Mouse (Mus musculus) limb, embryonic 14.5 days (tissue): ENCODE data around the gene Sema3f. TPM values are rescaled to one million over a fixed set of nuclear protein-coding genes. Genes with fewer than 3 reads are reported as not detected.

Source experiments
- ATAC-seq: fragments of 200-750 bp; cut with Nextera tagmentation; 2 replicates; pipeline ENCODE4 v1.8.0; 2017; ENCODE audit warnings: low read depth, moderate number of reproducible peaks, moderate TSS enrichment; ENCODE audit not compliant: low FRiP score
- DNase-seq: peaks from one replicate; pipeline ENCODE4 v3.0.0-alpha.2; 2015; ENCODE audit warnings: low spot score
- H3K27ac ChIP-seq: fragments of 300-500 bp; sonication (generic); replicated peaks from 2 replicates; pipeline ENCODE4 v1.5.1; 2014; ENCODE audit warnings: low read depth, mild to moderate bottlenecking, low read length, moderate library complexity, mixed read lengths
- H3K27me3 ChIP-seq: fragments of 300-500 bp; sonication (generic); 2 replicates; pipeline ENCODE4 v1.6.1; 2014; ENCODE audit warnings: low read length, mixed read lengths; ENCODE audit not compliant: control insufficient read depth, insufficient read depth
- H3K36me3 ChIP-seq: fragments of 300-500 bp; sonication (generic); 2 replicates; pipeline ENCODE4 v1.6.1; 2014; ENCODE audit warnings: mild to moderate bottlenecking, low read length, moderate library complexity, mixed read lengths; ENCODE audit not compliant: control insufficient read depth, insufficient read depth
- H3K4me1 ChIP-seq: fragments of 300-500 bp; sonication (generic); 2 replicates; pipeline ENCODE4 v1.6.1; 2014; ENCODE audit warnings: antibody characterized with exemption, low read length, mixed read lengths; ENCODE audit not compliant: control insufficient read depth, insufficient read depth
- H3K4me2 ChIP-seq: fragments of 300-500 bp; sonication (generic); replicated peaks from 2 replicates; pipeline ENCODE4 v1.6.1; 2014; ENCODE audit warnings: low read depth, mild to moderate bottlenecking, low read length, moderate library complexity; ENCODE audit not compliant: severe bottlenecking
- H3K4me3 ChIP-seq: fragments of 300-500 bp; sonication (generic); replicated peaks from 2 replicates; pipeline ENCODE4 v1.5.1; 2014; ENCODE audit warnings: low read length
- H3K9ac ChIP-seq: fragments of 300-500 bp; sonication (generic); 2 replicates; pipeline ENCODE4 v1.6.1; 2014; ENCODE audit warnings: mild to moderate bottlenecking, low read depth, low read length, moderate library complexity; ENCODE audit not compliant: severe bottlenecking
- H3K9me3 ChIP-seq: fragments of 300-500 bp; sonication (generic); 2 replicates; pipeline ENCODE4 v1.6.1; 2016; ENCODE audit warnings: low read length; ENCODE audit not compliant: control insufficient read depth
- POLR2A ChIP-seq: fragments of 200-500 bp; IDR thresholded peaks from 2 replicates; pipeline ENCODE4 v1.8.0; 2012; ENCODE audit warnings: inconsistent platforms, mild to moderate bottlenecking, moderate library complexity, borderline replicate concordance; ENCODE audit not compliant: insufficient read depth, insufficient read length; ENCODE audit errors: extremely low read depth
- WGBS: fragments of 180-500 bp; shearing (Covaris S2); extraction: QIAGEN DNeasy Blood & Tissue Kit; methylation state at CpG from one replicate; pipeline ENCODE4 v1.1.7; 2014; 5-methylcytosine and 5-hydroxymethylcytosine counted together
- polyA plus RNA-seq, 2 experiments: library from polyadenylated mRNA; depleted of rRNA in 1 of 2; stranded (reverse) in 1 of 2; unstranded in 1 of 2; fragments of >200 nt; fragmentation: Nextera tagmentation in 1 of 2; extraction: Ambion mirVana in 1 of 2; gene quantifications; 2 replicates each; pipeline versions ENCODE4 v1.2.1 to v1.2.3; 2012 to 2014

Gene Sema3f
- polyA plus RNA-seq, 2 experiments: 48.8 to 228 TPM

GRCm38 (mm10) chr9:107677091-107677784, 33.0 kb downstream of the Sema3f start:
- H3K27me3 ChIP-seq: peaks cover 28% of the 10 kb centered on the region
- whole genome bisulfite sequencing: 21% methylated on average over 17 of the region's 17 CpGs
- DNase-seq (no peak), ATAC-seq (no peak)
- no peaks in the 10 kb centered on the region for H3K9me3 ChIP-seq
- H3K4me2 ChIP-seq: no peak overlapping the region
- TF ChIP-seq POLR2A: no peak
- H3K36me3 ChIP-seq: peaks cover 9% of the 10 kb centered on the region
- no peak overlapping the region for H3K9ac ChIP-seq
- no peak overlapping the region; the same call in 1 of the 2 replicates for H3K4me3 ChIP-seq
- H3K4me1 ChIP-seq: peaks cover 4% of the 10 kb centered on the region; the same call in 1 of the 2 replicates
- no peak overlapping the region for H3K27ac ChIP-seq

- DNase-seq: no peak
- peak; percentile 13; the same call in 1 of the 2 replicates for ATAC-seq
- WGBS: 2% methylated on average over 25 of the region's 25 CpGs
- TF ChIP-seq POLR2A: no peak
- H3K9me3 ChIP-seq: no peaks in the 10 kb centered on the region
- peak overlapping the region; percentile 8; the same call in 1 of the 2 replicates for H3K9ac ChIP-seq
- H3K27me3 ChIP-seq: peaks cover 28% of the 10 kb centered on the region
- peak overlapping the region; percentile 35 for H3K4me3 ChIP-seq
- H3K4me1 ChIP-seq: peaks cover 4% of the 10 kb centered on the region; the same call in 1 of the 2 replicates
- 0 out of 2 replicates have a peak, but pooled peaks cover under 1% of the 10 kb centered on the region for H3K36me3 ChIP-seq
- peak overlapping the region; percentile 56 for H3K4me2 ChIP-seq
- H3K27ac ChIP-seq: no peak overlapping the region
Observed at GRCm38 (mm10) chr9:107676302-107676701, 34.0 kb downstream of the Sema3f start.

- Histone ChIP-seq H3K27ac (no peak overlapping the region), H3K4me1 (peaks cover 4% of the 10 kb centered on the region; the same call in 1 of the 2 replicates), H3K27me3 (peaks cover 28% of the 10 kb centered on the region), H3K36me3 (no peaks in the 10 kb centered on the region), H3K4me2 (peak overlapping the region; percentile 56), H3K9ac (peak overlapping the region; percentile 34; the same call in 1 of the 2 replicates), H3K9me3 (no peaks in the 10 kb centered on the region), H3K4me3 (peak overlapping the region; percentile 35)
- TF ChIP-seq POLR2A: no peak
- WGBS: under 1% methylated on average over 39 of the region's 39 CpGs
- DNase-seq (peak; percentile 56), ATAC-seq (peak; percentile 51)
Observed at GRCm38 (mm10) chr9:107675671-107676301, 34.5 kb downstream of the Sema3f start.

GRCm38 (mm10) chr9:107674609-107675429, 35.5 kb downstream of the Sema3f start:
- ATAC-seq (no peak), DNase-seq (no peak)
- 64% methylated on average over 9 of the region's 9 CpGs for WGBS
- H3K27ac ChIP-seq: no peak overlapping the region
- H3K9ac ChIP-seq: no peak overlapping the region
- no peaks in the 10 kb centered on the region for H3K36me3 ChIP-seq
- no peaks in the 10 kb centered on the region for H3K9me3 ChIP-seq
- no peak overlapping the region for H3K4me3 ChIP-seq
- H3K4me2 ChIP-seq: no peak overlapping the region
- H3K4me1 ChIP-seq: peaks cover 4% of the 10 kb centered on the region; the same call in 1 of the 2 replicates
- no peak for TF ChIP-seq POLR2A
- H3K27me3 ChIP-seq: peaks cover 28% of the 10 kb centered on the region

GRCm38 (mm10) chr9:107670259-107670658, 40.0 kb downstream of the Sema3f start:
- no peak for TF ChIP-seq POLR2A
- H3K9me3 ChIP-seq: no peaks in the 10 kb centered on the region
- 49% methylated on average over 5 of the region's 5 CpGs for WGBS
- no peaks in the 10 kb centered on the region for H3K36me3 ChIP-seq
- peaks cover 7% of the 10 kb centered on the region for H3K27me3 ChIP-seq
- H3K4me3 ChIP-seq: no peak overlapping the region
- peaks cover 8% of the 10 kb centered on the region for H3K4me1 ChIP-seq
- H3K4me2 ChIP-seq: no peak overlapping the region
- DNase-seq: no peak
- no peak overlapping the region for H3K9ac ChIP-seq
- ATAC-seq: no peak
- H3K27ac ChIP-seq: no peak overlapping the region
